Mouse (Mus musculus): ENCODE data around the gene Fam129b. TPM values are rescaled to one million over a fixed set of nuclear protein-coding genes. Genes with fewer than 3 reads are reported as not detected.

Fam129b gene
- total RNA-seq, 2 experiments from 2014 or later = 20.8 to 24.6 TPM

Other genes with a start within 250 kb of the Fam129b start
- 10 to 100 TPM; 21.9 to 25.0 TPM for gene Eng, start 229.5 kb upstream of the Fam129b start, total RNA-seq (2021)
- gene Fpgs, start 172.0 kb upstream of the Fam129b start, total RNA-seq (2021) = 1 to 10 TPM; 7.1 to 9.4 TPM
- 100 to 1,000 TPM; 114 to 118 TPM for gene Cdk9, start 163.0 kb upstream of the Fam129b start, total RNA-seq (2021)
- gene Sh2d3c, start 155.1 kb upstream of the Fam129b start, total RNA-seq (2021) = 10 to 100 TPM; 27.8 to 30.8 TPM
- 1 to 10 TPM; 2.3 to 2.4 TPM for gene 6330409D20Rik, start 135.1 kb upstream of the Fam129b start, total RNA-seq (2021)
- 10 to 100 TPM; 29.9 to 31.0 TPM for gene Tor2a, start 118.9 kb upstream of the Fam129b start, total RNA-seq (2021)
- under 1 TPM; 0.27 to 0.87 TPM for gene Ttc16, start 100.5 kb upstream of the Fam129b start, total RNA-seq (2021)
- gene Ptrh1, start 100.3 kb upstream of the Fam129b start, total RNA-seq (2021) = 1 to 10 TPM; 7.3 to 8.2 TPM
- under 1 TPM in 1 of 2 experiments, not detected in 1; 0.62 TPM for gene Cfap157, start 91.7 kb upstream of the Fam129b start, total RNA-seq (2021)
- 1,000 to 10,000 TPM in 1 of 2 experiments, 100 to 1,000 TPM in 1; 957 to 1,021 TPM for gene Stxbp1, start 28.9 kb upstream of the Fam129b start, total RNA-seq (2021)
- gene Rpl12, start 85.4 kb downstream of the Fam129b start, total RNA-seq (2021) = 100 to 1,000 TPM; 103 to 104 TPM
- 10 to 100 TPM; 35.4 to 43.8 TPM for gene Lrsam1, start 85.5 kb downstream of the Fam129b start, total RNA-seq (2021)
- 10 to 100 TPM; 23.6 to 27.0 TPM for gene Slc2a8, start 106.0 kb downstream of the Fam129b start, total RNA-seq (2021)

Data from left cerebral cortex, postnatal 25 days (tissue).